Mouse (Mus musculus): ENCODE results near the gene Dnaic1. TPM values are rescaled to one million over a fixed set of nuclear protein-coding genes. Genes with fewer than 3 reads are reported as not detected.

Gene Dnaic1
- total RNA-seq (2021) = under 1 TPM; 0.43 to 0.64 TPM
- long read RNA-seq, experiment 1, partial matches to known transcripts = 0 of 1 reads
- long read RNA-seq, experiment 1, other reads (novel, unspliced or antisense) = 0 of 1 reads
- long read RNA-seq, experiment 2 = 0 reads

DNA sequence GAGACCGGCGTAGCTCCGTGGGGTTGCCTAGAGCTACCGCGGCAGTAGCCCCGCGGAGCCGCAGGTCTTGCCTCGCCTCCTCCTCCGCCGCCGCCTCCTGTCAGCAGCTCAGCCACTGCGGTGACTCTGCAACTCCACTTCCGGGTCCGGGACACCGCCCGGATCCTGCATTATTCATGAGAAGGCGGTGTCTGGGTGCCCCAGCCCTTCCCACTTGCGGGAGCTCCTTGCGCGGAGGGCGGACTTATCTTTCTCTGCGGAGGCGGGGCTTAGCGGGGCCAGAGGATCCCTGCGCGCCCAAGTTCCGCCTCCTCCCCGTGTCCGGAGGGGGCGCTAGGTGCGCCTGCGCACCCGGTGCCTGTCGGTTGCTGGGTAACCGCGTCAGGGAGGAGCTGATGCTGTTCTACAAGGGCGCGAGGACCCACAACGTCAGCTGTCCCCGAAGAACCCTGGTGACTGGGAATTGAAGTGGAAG is at the start of gene Dnaic1, which contains the start of gene Fam219a:
Gene Dnaic1, plus strand, starts transcription at position 365 of the 475 bp plus-strand sequence.
Gene Fam219a, minus strand, starts transcription at position 128 of the 475 bp plus-strand sequence.
- DNase-seq = peak; percentile 99

DNA sequence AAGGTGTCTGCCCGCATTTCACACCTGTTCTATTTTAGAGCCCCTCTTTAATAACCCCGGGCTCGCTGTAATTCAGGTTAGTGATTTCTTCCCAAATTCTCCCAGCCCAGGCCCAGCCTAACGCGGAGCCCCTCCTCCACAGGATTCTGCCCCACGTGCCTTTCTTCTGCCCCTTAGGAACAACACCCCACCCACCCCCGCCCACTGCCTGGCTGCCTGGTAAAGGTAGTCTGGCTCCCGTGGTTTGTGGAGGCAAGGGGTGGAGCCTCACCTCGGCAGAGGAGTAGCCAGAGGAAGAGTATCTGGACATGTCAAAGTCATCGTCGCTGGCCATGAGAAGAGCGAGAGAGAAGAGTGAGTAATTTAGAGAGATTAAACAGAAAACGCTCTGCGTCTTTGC is 48.9 kb upstream of the Dnaic1 start:
- no peak for DNase-seq

DNA sequence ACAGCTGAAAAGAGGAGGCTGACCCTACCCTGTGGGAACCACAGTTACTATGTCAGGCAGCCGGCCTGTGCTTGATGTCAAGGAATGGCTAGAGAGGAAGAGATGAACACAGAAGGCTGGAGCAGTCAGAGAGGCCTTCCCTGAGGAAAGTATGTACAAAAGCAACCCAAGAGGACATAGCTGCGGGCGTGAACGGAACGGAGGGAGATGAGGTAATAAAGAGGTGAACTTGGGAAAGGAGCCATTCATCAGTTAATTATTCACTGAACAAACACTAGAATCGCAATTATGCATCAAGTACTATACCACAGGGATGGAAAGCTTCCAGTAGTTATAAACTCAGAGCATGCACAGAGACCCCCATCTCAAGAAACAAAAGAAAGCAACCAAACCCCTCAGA is 47.4 kb upstream of the Dnaic1 start:
- no peak for DNase-seq

DNA sequence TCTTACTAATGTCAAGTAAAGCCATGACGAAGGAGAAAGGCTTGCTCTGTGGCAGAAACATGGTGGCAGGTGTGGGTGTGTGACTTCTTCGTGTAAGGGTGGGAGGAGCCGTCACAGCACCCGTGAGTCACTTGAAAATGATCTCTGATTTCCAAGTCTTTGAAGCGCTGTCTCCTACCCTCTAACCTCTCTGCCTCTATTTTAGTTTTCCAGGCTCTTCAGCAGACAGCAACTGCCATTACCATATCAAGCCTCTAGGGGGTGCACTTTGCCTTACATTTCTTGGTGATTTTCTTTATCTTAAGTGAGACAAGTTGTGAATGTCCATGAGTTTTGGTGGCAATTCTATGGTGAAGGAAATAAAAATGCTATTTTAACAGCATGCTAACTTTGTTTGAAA is 46.8 kb upstream of the Dnaic1 start:
- no peak for DNase-seq

DNA sequence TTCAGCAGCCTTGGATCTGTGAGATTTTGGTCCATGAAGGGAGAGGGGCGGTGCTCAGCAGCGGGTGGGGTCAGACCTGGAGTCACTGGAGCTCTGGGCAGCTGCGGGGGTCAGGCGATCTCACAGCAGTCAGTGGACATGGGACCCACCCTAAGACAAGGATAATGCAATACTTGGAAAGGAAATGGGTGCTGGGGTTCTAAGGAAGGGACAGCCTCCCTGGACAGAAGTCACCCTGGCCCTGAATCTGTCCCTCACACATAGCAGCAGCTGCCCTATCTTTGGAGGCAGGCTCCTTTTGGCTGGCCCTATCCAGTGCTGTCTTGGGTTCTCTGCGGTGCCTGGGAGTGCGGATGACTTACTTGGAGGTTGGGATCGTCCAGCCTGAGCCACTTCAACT is 45.7 kb upstream of the Dnaic1 start:
- DNase-seq = no peak

DNA sequence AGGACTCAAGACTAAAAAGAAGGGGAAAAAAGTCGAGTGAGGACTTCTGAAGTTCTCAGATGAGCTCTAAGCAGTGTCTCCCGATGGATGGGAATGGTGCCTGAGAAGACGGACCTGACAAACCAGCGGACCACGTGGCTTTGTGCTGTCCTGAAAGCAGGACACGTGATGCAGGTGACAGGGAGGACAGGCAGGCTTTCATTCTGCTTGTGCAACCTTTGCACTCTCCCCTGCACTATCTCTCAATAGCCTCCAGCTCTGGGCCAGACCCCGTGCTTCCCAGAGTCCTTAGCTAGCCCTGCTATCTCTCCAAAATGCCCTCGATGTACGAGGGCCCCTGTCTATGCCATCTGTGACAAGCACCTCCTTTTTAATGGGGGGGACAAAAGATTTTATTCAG is 44.7 kb upstream of the Dnaic1 start:
- no peak for DNase-seq

DNA sequence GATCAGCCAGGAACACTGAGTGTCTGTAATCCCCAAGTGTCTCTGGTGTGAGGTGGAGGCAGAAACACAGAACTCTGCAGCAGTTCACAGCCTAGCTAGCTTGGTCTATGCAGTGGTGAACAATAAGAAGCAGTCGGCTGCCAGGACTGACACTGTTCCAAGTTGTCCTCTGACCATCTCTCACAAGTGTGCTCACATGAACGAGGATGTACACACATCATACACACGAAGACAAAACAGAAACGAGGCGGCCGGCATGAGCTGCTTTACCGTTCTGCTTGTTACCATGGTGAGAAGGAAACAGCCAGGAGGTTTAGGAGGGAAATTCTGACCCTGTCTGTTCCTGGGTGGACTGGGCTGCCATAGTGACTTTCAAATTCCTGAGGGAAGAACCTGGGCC is 43.0 kb upstream of the Dnaic1 start:
- no peak for DNase-seq

DNA sequence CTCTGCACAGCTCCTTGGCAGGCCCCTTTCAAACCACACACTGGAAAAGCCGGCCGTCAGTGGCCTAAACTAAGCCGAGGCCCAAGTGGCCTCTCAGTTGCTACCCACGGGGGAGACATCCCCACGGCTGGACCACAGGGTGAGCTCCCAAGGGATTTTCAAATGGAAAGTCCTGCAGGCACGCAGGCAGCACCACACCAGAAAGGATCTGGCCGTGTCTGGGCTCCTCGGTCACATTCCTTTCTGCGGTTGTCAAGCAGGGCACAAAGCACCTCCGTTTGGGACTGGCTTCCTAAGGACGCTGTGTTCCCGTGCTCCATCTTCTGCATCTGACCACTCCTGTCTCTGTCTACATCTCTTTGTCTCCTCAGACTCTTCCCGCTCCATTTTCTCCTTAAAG is 42.5 kb upstream of the Dnaic1 start:
- no peak for DNase-seq

DNA sequence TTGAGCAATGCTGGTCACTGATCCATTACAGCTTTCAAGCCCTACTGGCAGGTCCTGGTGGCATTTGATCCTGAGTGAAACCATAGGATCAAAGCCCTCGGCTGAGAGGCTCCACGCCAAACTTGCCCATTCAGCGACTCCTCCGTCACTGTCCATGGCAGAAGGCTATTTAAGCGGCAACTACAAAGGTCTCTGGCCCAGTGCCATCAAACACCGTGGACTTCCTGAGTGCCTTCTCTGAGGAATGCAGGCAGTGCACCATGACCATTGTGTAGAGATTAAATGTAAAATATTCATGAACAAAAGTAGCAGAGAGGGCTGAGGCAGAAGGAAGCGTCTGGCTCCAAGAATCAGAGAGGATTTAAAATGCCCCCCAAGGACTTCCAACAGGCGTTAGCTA is 41.6 kb upstream of the Dnaic1 start:
- DNase-seq = peak; percentile 83

DNA sequence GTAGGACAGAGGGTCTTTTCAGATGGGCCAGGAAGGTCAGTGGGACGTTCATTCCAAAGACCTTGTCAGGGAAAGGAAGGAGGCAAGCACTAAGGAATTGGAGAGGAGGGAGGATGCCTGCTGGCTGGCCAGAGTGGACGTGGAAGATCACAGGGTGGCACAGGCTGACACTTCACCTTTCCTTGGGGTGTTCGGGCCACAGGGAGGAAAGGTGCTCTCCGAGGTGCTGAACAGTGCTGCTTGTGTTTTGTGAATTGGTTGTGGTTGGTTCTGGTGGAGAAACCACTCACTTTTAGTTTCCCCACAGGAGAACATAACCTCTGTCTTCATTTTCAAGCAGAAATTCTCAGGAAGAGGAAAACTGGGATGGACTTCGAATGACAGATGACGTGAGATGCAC is 37.2 kb upstream of the Dnaic1 start:
- no peak for DNase-seq

DNA sequence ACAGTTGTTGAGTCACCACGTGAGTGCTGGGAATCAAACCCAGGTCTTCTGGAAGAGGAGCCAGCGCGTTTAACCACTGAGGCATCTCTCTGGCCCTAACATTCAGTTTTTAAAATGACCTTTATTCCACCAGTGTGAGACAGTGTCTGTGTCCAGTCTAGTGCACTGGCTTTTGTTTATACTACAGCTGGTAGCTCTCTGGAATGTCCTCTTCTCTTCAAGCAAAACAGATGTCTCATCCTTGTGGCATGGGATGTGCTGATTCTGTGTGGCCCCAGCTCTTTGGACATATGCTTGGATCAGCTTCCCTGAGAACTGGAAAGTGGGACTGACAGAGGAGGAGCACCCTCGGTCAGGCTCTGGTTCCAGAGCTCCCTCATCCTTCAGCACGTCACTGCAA is 34.7 kb upstream of the Dnaic1 start:
- DNase-seq = no peak

DNA sequence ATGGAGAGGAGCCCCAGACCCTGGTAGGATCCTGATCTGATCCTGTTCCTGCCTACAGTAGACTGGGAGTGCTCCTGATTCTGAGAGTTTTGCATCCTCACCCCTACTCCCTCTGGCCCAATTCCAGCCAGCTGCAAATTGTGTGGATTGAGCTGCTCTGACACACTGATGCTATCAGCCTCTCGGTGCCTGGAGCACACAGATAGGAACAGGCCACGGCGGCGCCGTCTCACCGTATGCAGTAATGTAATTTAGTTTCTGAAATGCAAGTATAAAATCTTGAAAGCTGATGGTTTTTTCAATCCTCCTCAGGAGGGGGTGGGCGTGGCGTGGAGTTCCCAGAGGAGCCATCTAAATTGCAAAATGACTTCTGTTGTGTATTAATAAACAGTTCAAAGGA is 27.4 kb upstream of the Dnaic1 start:
- DNase-seq = no peak

DNA sequence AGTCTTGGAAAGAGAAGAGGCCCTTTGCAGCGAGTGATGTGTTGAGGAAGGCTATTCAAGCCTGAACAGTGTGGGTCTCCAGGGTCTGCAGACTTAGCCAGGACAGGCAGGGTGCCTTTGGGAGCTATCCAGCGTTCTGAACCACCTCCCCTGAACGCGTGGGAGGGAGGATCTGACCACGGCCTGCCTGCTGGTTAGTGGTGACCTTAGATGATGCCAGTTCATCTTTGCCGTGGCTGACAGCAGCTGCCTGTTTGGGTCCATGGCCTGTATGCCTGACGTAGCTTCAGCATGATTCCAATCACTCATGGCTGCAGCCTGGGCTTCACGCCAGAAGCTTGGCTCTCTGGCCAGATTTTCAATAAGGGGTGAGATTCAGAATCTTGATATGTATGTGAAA is 23.6 kb upstream of the Dnaic1 start:
- peak; percentile 10 for DNase-seq

DNA sequence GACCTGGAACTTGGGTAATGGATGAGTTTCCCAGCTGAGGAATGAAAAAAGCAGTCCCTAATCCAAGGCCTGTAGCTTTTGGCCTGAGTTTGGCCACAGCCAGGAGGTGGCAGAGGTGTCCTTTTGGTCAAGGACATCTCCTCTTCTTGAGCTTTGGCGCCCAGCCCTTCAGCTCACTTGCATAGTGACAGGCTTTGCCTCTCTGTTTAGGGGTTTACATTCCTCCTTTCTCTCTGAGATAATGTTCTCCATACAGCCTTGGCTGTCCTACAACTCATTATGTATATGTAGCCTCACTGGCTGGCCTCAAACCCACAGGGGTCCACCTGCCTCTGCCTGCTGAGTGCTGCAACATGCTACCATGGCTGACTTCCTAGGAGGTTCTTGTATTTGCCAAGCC is 22.5 kb upstream of the Dnaic1 start:
- DNase-seq = no peak

DNA sequence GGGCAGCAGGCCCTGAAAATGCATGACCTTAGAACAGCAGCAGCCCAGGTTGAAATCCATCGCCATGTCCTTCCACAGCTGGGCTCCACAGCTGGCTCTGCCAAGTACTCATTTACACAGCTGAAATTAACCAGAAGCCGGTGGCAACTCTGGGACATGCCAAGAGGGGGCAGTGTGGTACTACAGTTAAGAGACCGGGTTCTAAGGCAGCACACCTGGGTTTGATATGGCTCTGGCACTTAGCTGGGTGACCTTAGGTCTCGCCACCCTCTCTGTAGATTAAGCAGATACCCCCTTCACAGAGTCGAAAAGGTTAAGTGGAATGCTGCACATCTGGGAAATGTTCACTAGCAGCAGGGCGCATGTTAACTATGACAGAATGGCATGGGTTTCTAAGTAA is 17.0 kb upstream of the Dnaic1 start:
- DNase-seq = peak; percentile 67

DNA sequence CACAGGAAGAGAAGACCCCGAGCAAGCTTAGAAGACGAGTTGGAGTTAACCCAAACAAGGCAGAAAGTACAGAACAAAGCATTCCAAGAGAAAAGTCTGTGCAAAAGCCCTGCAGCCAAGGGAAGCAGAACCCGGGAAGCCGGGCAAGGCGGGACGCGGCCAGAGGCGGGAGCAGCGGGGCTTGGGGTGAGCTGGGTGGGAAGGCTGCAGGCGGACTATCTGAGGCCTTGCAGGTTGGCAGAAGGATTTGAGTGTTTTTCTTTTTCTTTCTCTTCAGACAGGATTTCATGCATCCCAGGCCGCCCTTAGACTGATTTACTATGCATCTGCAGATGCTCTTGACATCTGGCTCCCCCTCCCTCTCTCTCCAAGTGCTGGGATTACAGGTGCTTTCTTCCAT is 16.5 kb upstream of the Dnaic1 start:
- DNase-seq = no peak

DNA sequence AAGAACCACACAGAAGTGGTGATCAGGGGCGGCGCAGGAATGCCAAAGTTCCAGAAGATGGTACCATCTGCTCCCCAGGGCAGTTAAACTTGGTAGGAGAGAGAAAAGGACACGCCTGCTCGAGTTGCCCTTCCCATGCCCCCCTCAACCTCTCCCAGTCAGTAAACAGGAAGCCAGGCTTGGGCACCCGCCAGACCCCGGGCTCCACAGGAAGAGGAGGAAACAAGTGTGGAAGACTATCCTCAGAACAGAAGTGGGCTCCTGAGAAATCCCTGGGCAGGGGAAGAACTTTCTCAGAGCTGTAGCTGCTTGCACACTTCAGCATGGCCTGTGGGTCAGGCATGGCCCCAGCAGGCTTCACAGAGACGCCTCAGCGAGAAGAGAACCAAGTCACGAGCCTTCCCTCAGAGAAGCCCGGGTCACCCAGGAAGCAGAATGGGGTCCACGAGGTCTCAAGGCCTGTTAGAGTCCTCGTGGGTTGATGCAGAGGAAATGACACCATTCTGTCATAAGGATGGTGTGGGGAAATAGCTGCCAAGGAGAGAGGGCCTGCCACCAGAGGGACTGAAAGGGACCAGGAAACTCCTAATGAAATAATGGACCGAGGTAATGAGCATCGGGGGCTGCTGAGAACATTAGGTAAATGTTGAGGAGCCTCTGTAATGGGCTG is 14.4 kb upstream of the Dnaic1 start:
- peak; percentile 72 for DNase-seq

DNA sequence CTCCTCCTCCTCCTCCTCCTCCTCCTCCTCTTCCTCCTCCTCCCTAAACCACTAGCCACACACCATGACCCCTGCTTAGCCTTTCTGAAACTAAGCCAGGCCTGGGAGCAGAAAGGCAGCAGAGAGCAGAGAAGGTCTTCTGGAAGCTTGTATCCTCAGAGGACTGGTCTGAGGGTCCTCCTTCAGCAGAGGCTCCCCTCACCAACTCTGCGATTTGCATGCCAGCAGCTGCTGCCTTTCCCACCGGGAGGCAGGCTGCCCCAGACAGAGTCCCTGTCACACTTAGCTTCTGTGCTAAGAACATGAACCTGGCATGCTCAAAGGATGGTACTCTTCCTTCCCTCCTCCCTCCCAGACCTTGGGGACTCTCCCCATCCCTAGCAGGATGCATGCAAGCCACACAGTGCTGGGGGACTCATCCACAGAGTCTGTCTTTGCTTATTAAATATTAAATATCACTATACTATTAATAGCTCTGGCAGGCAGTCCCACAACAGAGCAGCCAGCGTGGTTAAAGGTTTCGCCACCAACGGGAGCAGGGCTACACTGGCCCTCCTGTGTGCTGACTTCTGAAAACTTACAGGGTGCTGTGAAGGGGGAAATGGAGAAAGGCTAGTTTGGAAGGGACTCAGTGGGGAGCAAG is 13.1 kb upstream of the Dnaic1 start:
- peak; percentile 31 for DNase-seq

DNA sequence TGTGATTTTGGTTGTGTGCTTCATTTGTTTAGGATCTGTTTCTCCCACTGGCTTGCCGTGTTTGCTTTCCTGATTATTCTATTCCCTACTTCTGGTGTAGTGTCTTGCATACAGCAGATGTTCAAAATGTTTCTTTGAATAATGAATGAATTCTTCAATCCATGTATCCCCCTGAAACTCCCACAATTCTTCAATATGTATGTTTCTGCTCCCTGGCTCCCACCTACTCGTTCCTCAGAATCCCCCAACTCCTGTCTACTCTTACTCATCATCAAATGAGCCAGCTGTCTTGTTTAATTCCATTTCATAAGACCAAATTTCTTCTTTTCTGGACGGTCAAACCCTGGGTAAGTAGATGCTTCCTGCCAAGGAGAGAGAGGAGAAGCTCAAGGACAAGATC is 12.5 kb upstream of the Dnaic1 start:
- no peak for DNase-seq

DNA sequence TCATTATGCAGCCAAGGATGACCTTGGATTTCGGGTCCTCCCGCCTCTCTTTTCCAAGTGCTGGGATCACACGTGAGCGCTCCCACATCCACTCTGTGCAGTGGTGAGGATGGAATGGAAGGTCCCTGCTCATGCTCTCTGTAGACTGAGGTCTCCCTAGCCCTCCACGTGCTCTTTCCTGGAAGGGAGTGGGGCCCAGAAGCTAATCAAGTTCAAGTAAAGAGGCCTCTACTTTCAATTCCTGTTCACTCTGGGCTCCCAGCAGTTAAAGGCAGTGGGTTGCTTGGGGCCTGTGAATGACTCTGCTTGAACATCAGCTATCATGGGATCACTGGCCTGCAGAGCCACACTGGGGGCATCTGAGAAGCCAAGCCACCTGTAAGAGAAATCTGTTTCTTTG is 6.3 kb upstream of the Dnaic1 start:
- no peak for DNase-seq

DNA sequence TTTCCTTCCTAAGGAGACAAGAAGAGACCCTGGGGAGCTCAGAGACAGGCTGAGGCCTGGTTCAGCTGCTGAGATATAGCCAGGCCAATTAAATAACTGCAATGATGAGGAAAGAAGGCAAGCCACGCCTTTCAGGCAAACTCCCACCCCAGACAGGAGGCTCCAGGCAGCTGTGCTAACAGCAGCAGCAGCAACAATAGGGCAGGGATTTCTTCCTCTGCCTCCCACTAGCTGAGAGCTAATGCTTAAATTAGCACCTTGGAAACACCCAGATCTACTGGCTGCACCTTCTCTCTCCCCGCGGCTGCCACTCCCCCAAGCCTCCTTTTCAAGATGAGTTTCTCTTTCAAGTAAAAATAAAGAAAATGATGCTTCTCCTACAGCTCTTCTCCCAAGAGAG is 3.5 kb upstream of the Dnaic1 start:
- no peak for DNase-seq

DNA sequence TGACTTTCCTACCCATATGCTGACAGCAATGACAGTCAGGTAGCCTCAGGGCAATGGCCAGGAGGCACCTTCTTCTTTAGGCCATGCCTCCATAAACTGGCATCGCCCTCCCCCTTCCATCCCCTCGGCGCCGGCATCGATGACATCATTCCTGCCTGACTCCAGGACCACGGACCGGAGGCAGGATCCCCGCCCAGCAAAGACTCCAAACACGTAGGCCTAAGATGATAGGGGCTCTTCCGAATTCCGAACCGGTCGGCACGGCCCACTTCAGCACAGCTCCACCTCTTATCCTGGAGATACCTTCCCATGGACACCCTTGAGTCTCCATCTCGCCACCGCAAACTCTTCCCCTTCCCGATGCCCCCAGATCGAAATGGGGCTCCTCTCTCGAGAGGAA is 1.3 kb upstream of the Dnaic1 start:
- peak; percentile 26 for DNase-seq

DNA sequence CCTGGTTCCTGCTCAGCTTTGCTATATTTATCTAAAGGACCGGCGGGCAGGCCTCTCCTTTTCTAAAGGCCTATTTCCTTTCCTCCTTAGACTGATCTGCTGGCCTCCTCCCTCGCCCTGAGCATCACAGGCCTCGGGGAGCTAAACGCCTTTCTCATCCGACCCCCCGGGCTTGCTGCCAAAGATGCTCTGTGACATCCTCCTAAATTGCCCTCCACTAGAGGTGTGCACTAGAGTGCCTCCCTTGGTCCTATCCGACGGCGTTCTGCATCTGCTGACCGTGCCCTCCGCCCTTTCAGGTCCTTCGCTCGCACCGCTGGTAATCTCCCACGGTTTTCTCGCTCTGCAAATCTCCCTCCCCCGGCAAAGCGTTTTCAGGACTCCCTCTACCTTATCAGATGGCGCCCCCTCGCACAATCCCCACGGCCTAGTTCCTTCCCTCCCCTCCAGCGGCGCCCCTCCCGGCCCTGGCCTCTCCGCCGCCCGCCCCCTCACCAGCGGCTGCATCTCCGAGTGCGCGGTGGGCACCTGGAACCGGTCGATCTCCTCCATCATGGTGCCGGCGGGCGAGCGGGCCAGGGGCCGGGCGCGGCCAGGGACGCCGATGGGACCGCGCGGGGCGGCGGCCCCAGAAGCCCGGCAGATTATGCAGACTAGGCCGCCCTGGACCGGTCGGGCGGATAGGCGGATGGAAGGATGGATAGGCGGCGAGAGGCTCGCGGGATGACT is 729 bp upstream of the Dnaic1 start:
- peak; percentile 43 for DNase-seq
